Mouse (Mus musculus): Measurements from ENCODE around the gene Cox7b2.
"Not testable (repeated sequence)": the region's sequence is repeated elsewhere in the genome, so short reads cannot be mapped to it uniquely, and the experiment has no call there.

Cox7b2 gene

GRCm38 (mm10) chr5:71548079-71548478 lies at the start of gene Cox7b2:
Gene Cox7b2, minus strand, starts transcription at chr5:71548205.
- in situ Hi-C loops (cut with MboI; ENCODE audit: unreplicated experiment in 2 of 2), result no loop called here

- in situ Hi-C loops (cut with MboI; ENCODE audit: unreplicated experiment in 2 of 2), result no loop called here
Measured at GRCm38 (mm10) chr5:71595321-71595720, 47.3 kb upstream of the Cox7b2 start.

- in situ Hi-C loops (cut with MboI; ENCODE audit: unreplicated experiment in 2 of 2), result no loop called here
Measured at GRCm38 (mm10) chr5:71593745-71594255, 45.8 kb upstream of the Cox7b2 start.

- in situ Hi-C loops (cut with MboI; ENCODE audit: unreplicated experiment in 2 of 2), result no loop called here
Measured at GRCm38 (mm10) chr5:71571646-71572237, 23.7 kb upstream of the Cox7b2 start.

- in situ Hi-C loops (cut with MboI; ENCODE audit: unreplicated experiment in 2 of 2), result no loop called here
Measured at GRCm38 (mm10) chr5:71545554-71545953, 2.5 kb downstream of the Cox7b2 start.

GRCm38 (mm10) chr5:71525486-71525885 lies 22.5 kb downstream of the Cox7b2 start:
- in situ Hi-C loops (cut with MboI; ENCODE audit: unreplicated experiment in 2 of 2), result not testable (repeated sequence)

GRCm38 (mm10) chr5:71502058-71502678 lies 45.8 kb downstream of the Cox7b2 start:
- in situ Hi-C loops (cut with MboI; ENCODE audit: unreplicated experiment in 2 of 2), result loop anchor here (5.0 to 25.0 kb wide), 9 partner anchors 585 to 1883 kb away; no protein-coding TSS in a partner anchor

- in situ Hi-C loops (cut with MboI; ENCODE audit: unreplicated experiment in 2 of 2), result no loop called here
Measured at GRCm38 (mm10) chr5:71495621-71496020, 52.4 kb downstream of the Cox7b2 start.

- in situ Hi-C loops (cut with MboI; ENCODE audit: unreplicated experiment in 2 of 2), result no loop called here
Measured at GRCm38 (mm10) chr5:71456957-71457356, 91.0 kb downstream of the Cox7b2 start.

- in situ Hi-C loops (cut with MboI; ENCODE audit: unreplicated experiment in 2 of 2), result no loop called here
Measured at GRCm38 (mm10) chr5:71440174-71440573, 107.8 kb downstream of the Cox7b2 start.
